Mouse (Mus musculus) limb, embryonic 13.5 days (tissue): ENCODE data around the gene Cdkn2aip. TPM values are rescaled to one million over a fixed set of nuclear protein-coding genes. Genes with fewer than 3 reads are reported as not detected.

ENCODE experiments used
- ATAC-seq: fragments of 200-750 bp; cut with Nextera tagmentation; 2 replicates; pipeline ENCODE4 v1.8.0; 2017; ENCODE audit warnings: low read depth, moderate number of reproducible peaks, moderate TSS enrichment; ENCODE audit not compliant: low FRiP score
- H3K27ac ChIP-seq: fragments of 300-500 bp; sonication (generic); 2 replicates; pipeline ENCODE4 v1.5.1; 2015; ENCODE audit warnings: inconsistent platforms, mild to moderate bottlenecking, moderate library complexity
- H3K27me3 ChIP-seq: fragments of 300-500 bp; sonication (generic); 2 replicates; pipeline ENCODE4 v1.6.1; 2015; ENCODE audit warnings: mild to moderate bottlenecking, inconsistent platforms
- H3K36me3 ChIP-seq: fragments of 300-500 bp; sonication (generic); 2 replicates; pipeline ENCODE4 v1.6.1; 2015; ENCODE audit warnings: inconsistent platforms, mild to moderate bottlenecking, moderate library complexity
- H3K4me1 ChIP-seq: fragments of 300-500 bp; sonication (generic); 2 replicates; pipeline ENCODE4 v1.6.1; 2015; ENCODE audit warnings: inconsistent platforms
- H3K4me2 ChIP-seq: fragments of 300-500 bp; sonication (generic); replicated peaks from 2 replicates; pipeline ENCODE4 v1.6.1; 2015; ENCODE audit warnings: inconsistent platforms, mild to moderate bottlenecking, moderate library complexity
- H3K4me3 ChIP-seq: fragments of 300-500 bp; sonication (generic); 2 replicates; pipeline ENCODE4 v1.5.1; 2015; ENCODE audit warnings: moderate library complexity, mild to moderate bottlenecking, inconsistent platforms
- H3K9ac ChIP-seq: fragments of 300-500 bp; sonication (generic); 2 replicates; pipeline ENCODE4 v1.6.1; 2015; ENCODE audit warnings: mild to moderate bottlenecking, inconsistent platforms
- H3K9me3 ChIP-seq: fragments of 300-500 bp; sonication (generic); 2 replicates; pipeline ENCODE4 v1.6.1; 2016; ENCODE audit warnings: inconsistent platforms
- WGBS: fragments of 180-500 bp; shearing (Covaris S2); methylation state at CpG from one replicate; pipeline ENCODE4 v1.1.7; 2015; 5-methylcytosine and 5-hydroxymethylcytosine counted together
- polyA plus RNA-seq: library from polyadenylated mRNA; unstranded; fragments of >200 nt; fragmentation: Nextera tagmentation; extraction: Ambion mirVana; gene quantifications from 2 replicates; pipeline ENCODE4 v1.2.1, GENCODE M21; 2015

The Cdkn2aip gene
- polyA plus RNA-seq, result 26.5 and 27.9 TPM in 2 replicates

GRCm38 (mm10) chr8:47713761-47714745 is at the start of gene Cdkn2aip:
Cdkn2aip (minus strand) TSS chr8:47713932.
- under 1% methylated on average over 108 of the region's 114 CpGs for WGBS

GRCm38 (mm10) chr8:47763194-47763593 is 49.5 kb upstream of the Cdkn2aip start:
- no peak for ATAC-seq
- H3K36me3 ChIP-seq, result no peaks in the 10 kb centered on the region
- H3K27me3 ChIP-seq, result peaks cover 4% of the 10 kb centered on the region; the same call in 1 of the 2 replicates
- H3K9ac ChIP-seq, result no peak overlapping the region
- H3K4me2 ChIP-seq, result peak overlapping the region; percentile 50
- WGBS, result 31% methylated on average over 9 of the region's 9 CpGs
- no peak overlapping the region for H3K4me3 ChIP-seq
- no peaks in the 10 kb centered on the region for H3K9me3 ChIP-seq
- H3K27ac ChIP-seq, result no peak overlapping the region
- H3K4me1 ChIP-seq, result peaks cover 36% of the 10 kb centered on the region

More at GRCm38 (mm10) chr8:47713761-47714745, at the start of gene Cdkn2aip:
- Histone ChIP-seq H3K4me1 (peaks cover 20% of the 10 kb centered on the region), H3K4me3 (peak within 1 kb of the TSS; percentile 95), H3K9ac (peak within 1 kb of the TSS; percentile 93), H3K4me2 (peak within 1 kb of the TSS; percentile 81), H3K9me3 (no peaks in the 10 kb centered on the region), H3K27ac (peak within 1 kb of the TSS; percentile 94), H3K36me3 (peaks cover 16% of the 10 kb centered on the region), H3K27me3 (no peaks in the 10 kb centered on the region)
- ATAC-seq, result peak; percentile 90

GRCm38 (mm10) chr8:47760685-47761084 is 47.0 kb upstream of the Cdkn2aip start:
- WGBS, result 20% methylated on average over 11 of the region's 11 CpGs
- Histone ChIP-seq H3K9me3 (no peaks in the 10 kb centered on the region), H3K36me3 (no peaks in the 10 kb centered on the region), H3K27ac (no peak overlapping the region; the same call in 1 of the 2 replicates), H3K9ac (no peak overlapping the region), H3K4me3 (no peak overlapping the region), H3K27me3 (peaks cover 4% of the 10 kb centered on the region; the same call in 1 of the 2 replicates), H3K4me1 (peaks cover 39% of the 10 kb centered on the region), H3K4me2 (peak overlapping the region; percentile 38)
- ATAC-seq, result peak; percentile 67

GRCm38 (mm10) chr8:47760186-47760585 is 46.5 kb upstream of the Cdkn2aip start:
- Histone ChIP-seq H3K4me3 (no peak overlapping the region), H3K9ac (no peak overlapping the region), H3K9me3 (no peaks in the 10 kb centered on the region), H3K36me3 (no peaks in the 10 kb centered on the region), H3K27me3 (peaks cover 4% of the 10 kb centered on the region; the same call in 1 of the 2 replicates), H3K4me1 (peaks cover 39% of the 10 kb centered on the region), H3K27ac (no peak overlapping the region), H3K4me2 (peak overlapping the region; percentile 38)
- WGBS, result 65% methylated on average over 4 of the region's 4 CpGs
- no peak for ATAC-seq

- WGBS, result 85% methylated on average over 3 of the region's 3 CpGs
- Histone ChIP-seq H3K9ac (no peak overlapping the region), H3K4me1 (0 out of 2 replicates have a peak, but pooled peaks cover 4% of the 10 kb centered on the region), H3K27ac (no peak overlapping the region), H3K4me2 (no peak overlapping the region), H3K36me3 (no peaks in the 10 kb centered on the region), H3K9me3 (no peaks in the 10 kb centered on the region), H3K27me3 (no peaks in the 10 kb centered on the region), H3K4me3 (no peak overlapping the region)
- no peak for ATAC-seq
Measured at GRCm38 (mm10) chr8:47753121-47753520, 39.4 kb upstream of the Cdkn2aip start.

- no peaks in the 10 kb centered on the region for H3K27me3 ChIP-seq
- H3K4me1 ChIP-seq, result no peaks in the 10 kb centered on the region
- no peaks in the 10 kb centered on the region for H3K9me3 ChIP-seq
- H3K4me2 ChIP-seq, result no peak overlapping the region
- no peaks in the 10 kb centered on the region for H3K36me3 ChIP-seq
- H3K27ac ChIP-seq, result no peak overlapping the region
- 52% methylated on average over 14 of the region's 14 CpGs for WGBS
- H3K4me3 ChIP-seq, result no peak overlapping the region
- no peak overlapping the region for H3K9ac ChIP-seq
- ATAC-seq, result no peak
Measured at GRCm38 (mm10) chr8:47750096-47750495, 36.4 kb upstream of the Cdkn2aip start.

- H3K4me1 ChIP-seq, result no peaks in the 10 kb centered on the region
- no peaks in the 10 kb centered on the region for H3K36me3 ChIP-seq
- no peak for ATAC-seq
- no peak overlapping the region for H3K27ac ChIP-seq
- H3K4me2 ChIP-seq, result no peak overlapping the region
- no peak overlapping the region for H3K9ac ChIP-seq
- no peaks in the 10 kb centered on the region for H3K27me3 ChIP-seq
- no peak overlapping the region for H3K4me3 ChIP-seq
- no peaks in the 10 kb centered on the region for H3K9me3 ChIP-seq
- 72% methylated on average over 8 of the region's 8 CpGs for WGBS
Measured at GRCm38 (mm10) chr8:47749491-47749890, 35.8 kb upstream of the Cdkn2aip start.

- WGBS, result 58% methylated on average over 12 of the region's 12 CpGs
Measured at GRCm38 (mm10) chr8:47746304-47746703, 32.6 kb upstream of the Cdkn2aip start.

GRCm38 (mm10) chr8:47745848-47746247 is 32.1 kb upstream of the Cdkn2aip start:
- peaks cover 11% of the 10 kb centered on the region for H3K4me1 ChIP-seq
- H3K4me2 ChIP-seq, result no peak overlapping the region
- no peak for ATAC-seq
- H3K27me3 ChIP-seq, result peaks cover 10% of the 10 kb centered on the region
- 26% methylated on average over 6 of the region's 6 CpGs for WGBS
- H3K9ac ChIP-seq, result no peak overlapping the region
- no peak overlapping the region for H3K27ac ChIP-seq
- H3K9me3 ChIP-seq, result no peaks in the 10 kb centered on the region
- H3K36me3 ChIP-seq, result no peaks in the 10 kb centered on the region
- no peak overlapping the region for H3K4me3 ChIP-seq

More at GRCm38 (mm10) chr8:47746304-47746703, 32.6 kb upstream of the Cdkn2aip start:
- Histone ChIP-seq H3K4me1 (peaks cover 11% of the 10 kb centered on the region), H3K27ac (no peak overlapping the region), H3K9me3 (no peaks in the 10 kb centered on the region), H3K4me2 (no peak overlapping the region), H3K27me3 (peaks cover 6% of the 10 kb centered on the region), H3K4me3 (no peak overlapping the region), H3K9ac (no peak overlapping the region), H3K36me3 (no peaks in the 10 kb centered on the region)
- ATAC-seq, result no peak

GRCm38 (mm10) chr8:47744803-47745202 is 31.1 kb upstream of the Cdkn2aip start:
- Histone ChIP-seq H3K9me3 (no peaks in the 10 kb centered on the region), H3K27ac (no peak overlapping the region), H3K9ac (no peak overlapping the region), H3K4me2 (no peak overlapping the region), H3K4me3 (no peak overlapping the region), H3K4me1 (peaks cover 19% of the 10 kb centered on the region), H3K36me3 (no peaks in the 10 kb centered on the region), H3K27me3 (peaks cover 10% of the 10 kb centered on the region)
- WGBS, result 58% methylated on average over 9 of the region's 9 CpGs
- ATAC-seq, result no peak

- peak overlapping the region; percentile 54 for H3K4me2 ChIP-seq
- H3K4me3 ChIP-seq, result peak overlapping the region; percentile 21; the same call in 1 of the 2 replicates
- H3K27ac ChIP-seq, result peak overlapping the region; percentile 56; the same call in 1 of the 2 replicates
- no peaks in the 10 kb centered on the region for H3K36me3 ChIP-seq
- H3K9me3 ChIP-seq, result no peaks in the 10 kb centered on the region
- H3K27me3 ChIP-seq, result peaks cover 10% of the 10 kb centered on the region
- WGBS, result 5% methylated on average over 11 of the region's 11 CpGs
- ATAC-seq, result peak; percentile 77
- H3K9ac ChIP-seq, result peak overlapping the region; percentile 45
- H3K4me1 ChIP-seq, result peaks cover 22% of the 10 kb centered on the region
Measured at GRCm38 (mm10) chr8:47743419-47743818, 29.7 kb upstream of the Cdkn2aip start.

- peak overlapping the region; percentile 45 for H3K9ac ChIP-seq
- peak overlapping the region; percentile 54 for H3K4me2 ChIP-seq
- H3K27ac ChIP-seq, result peak overlapping the region; percentile 56; the same call in 1 of the 2 replicates
- no peaks in the 10 kb centered on the region for H3K9me3 ChIP-seq
- H3K27me3 ChIP-seq, result peaks cover 10% of the 10 kb centered on the region
- peak overlapping the region; percentile 21; the same call in 1 of the 2 replicates for H3K4me3 ChIP-seq
- 28% methylated on average over 8 of the region's 8 CpGs for WGBS
- no peaks in the 10 kb centered on the region for H3K36me3 ChIP-seq
- H3K4me1 ChIP-seq, result peaks cover 22% of the 10 kb centered on the region
- ATAC-seq, result peak; percentile 51
Measured at GRCm38 (mm10) chr8:47742992-47743391, 29.3 kb upstream of the Cdkn2aip start.
